ENCODE assay signal across 8 mouse cellular contexts in genomic region chr11:26592395-26593053, GRCm38 (mm10). TPM values are rescaled to one million over a fixed set of nuclear protein-coding genes. Genes with fewer than 3 reads are reported as not detected.
DNase-seq lines count a peak whose midpoint lies in the region; ATAC-seq and TF ChIP-seq lines count a peak whose summit lies in the region.

No protein-coding gene starts in this region.

- 18% methylated on average over 6 of the region's 6 CpGs for WGBS in heart, embryonic 11.5 days (ENCODE audit: insufficient replicate concordance)
- 23% methylated on average over 6 of the region's 6 CpGs for WGBS in forebrain, embryonic 13.5 days
- 25% methylated on average over 6 of the region's 6 CpGs for WGBS in liver, adult 2 months
- 17% methylated on average over 6 of the region's 6 CpGs for WGBS in small intestine, adult 2 months

- TF ChIP-seq CTCF in ES-Bruce4 (IDR thresholded peaks at IDR 0.05; ENCODE audit: low read depth, low read length): no peak
- no peak for TF ChIP-seq CTCF in liver, adult 2 months (IDR thresholded peaks at IDR 0.05; ENCODE audit: low read depth, low read length)
- TF ChIP-seq CTCF in small intestine, adult 2 months (IDR thresholded peaks at IDR 0.05; ENCODE audit: extremely low read depth, insufficient read length, insufficient replicate concordance, low read depth, low read length): no peak

- no peaks in the 10 kb centered on the region for H3K27me3 ChIP-seq in heart, embryonic 11.5 days (ENCODE audit: control insufficient read depth, insufficient read depth, low read length)
- no peaks in the 10 kb centered on the region for H3K27me3 ChIP-seq in ES-Bruce4 (ENCODE audit: control insufficient read depth, insufficient read depth, low read length, poor library complexity, severe bottlenecking)
- H3K27me3 ChIP-seq in forebrain, embryonic 13.5 days: no peaks in the 10 kb centered on the region
- H3K27me3 ChIP-seq in liver, adult 2 months (ENCODE audit: control insufficient read depth, insufficient read depth, low read length): no peaks in the 10 kb centered on the region
- H3K27me3 ChIP-seq in small intestine, adult 2 months (ENCODE audit: control insufficient read depth, insufficient read depth, low read length): no peaks in the 10 kb centered on the region

- peak overlapping the region; percentile 84 for H3K4me3 ChIP-seq in heart, embryonic 11.5 days (ENCODE audit: low read depth, low read length)
- peak overlapping the region; percentile 92 for H3K4me3 ChIP-seq in ES-Bruce4 (ENCODE audit: low read depth, low read length)
- peak overlapping the region; percentile 67 for H3K4me3 ChIP-seq in forebrain, embryonic 13.5 days
- peak overlapping the region; percentile 61 for H3K4me3 ChIP-seq in liver, adult 2 months (ENCODE audit: insufficient read depth, low read depth, low read length)
- H3K4me3 ChIP-seq in small intestine, adult 2 months (ENCODE audit: low read depth, low read length): peak overlapping the region; percentile 95

- no peak for ATAC-seq in heart, embryonic 11.5 days (replicated peaks; ENCODE audit: insufficient number of reproducible peaks, low FRiP score, low TSS enrichment)
- no peak for ATAC-seq in forebrain, embryonic 13.5 days

- no peak for TF ChIP-seq POLR2A in ES-Bruce4 (IDR thresholded peaks at IDR 0.05; ENCODE audit: insufficient read depth, low read length)
- no peak for TF ChIP-seq POLR2A in liver, adult 2 months (IDR thresholded peaks at IDR 0.05; ENCODE audit: extremely low read depth, insufficient read depth, low read length)
- TF ChIP-seq POLR2A in small intestine, adult 2 months (IDR thresholded peaks at IDR 0.05; ENCODE audit: low read depth, low read length): no peak

- peak overlapping the region; percentile 74 for H3K4me2 ChIP-seq in heart, embryonic 11.5 days
- peak overlapping the region; percentile 83 for H3K4me2 ChIP-seq in forebrain, embryonic 13.5 days

- TF ChIP-seq EP300 in ES-Bruce4 (IDR thresholded peaks at IDR 0.05; ENCODE audit: insufficient read depth, low read depth, low read length): no peak

- H3K36me3 ChIP-seq in heart, embryonic 11.5 days (ENCODE audit: control insufficient read depth, insufficient read depth, low read length): no peaks in the 10 kb centered on the region
- no peaks in the 10 kb centered on the region for H3K36me3 ChIP-seq in ES-Bruce4 (ENCODE audit: control insufficient read depth, insufficient read depth, low read length, poor library complexity, severe bottlenecking)
- H3K36me3 ChIP-seq in forebrain, embryonic 13.5 days (ENCODE audit: poor library complexity, severe bottlenecking): no peaks in the 10 kb centered on the region
- H3K36me3 ChIP-seq in liver, adult 2 months (ENCODE audit: control insufficient read depth, insufficient read depth, low read length): peaks cover 2% of the 10 kb centered on the region; the same call in 1 of the 2 replicates
- H3K36me3 ChIP-seq in small intestine, adult 2 months (ENCODE audit: control insufficient read depth, insufficient read depth, low read length): 0 out of 2 replicates have a peak, but pooled peaks cover 2% of the 10 kb centered on the region

- no peaks in the 10 kb centered on the region for H3K9me3 ChIP-seq in heart, embryonic 11.5 days (replicated peaks; ENCODE audit: control insufficient read depth, low read length)
- H3K9me3 ChIP-seq in ES-Bruce4 (replicated peaks; ENCODE audit: control insufficient read depth, insufficient read depth, low read length, poor library complexity, severe bottlenecking): no peaks in the 10 kb centered on the region
- H3K9me3 ChIP-seq in forebrain, embryonic 13.5 days (replicated peaks): no peaks in the 10 kb centered on the region

- H3K9ac ChIP-seq in heart, embryonic 11.5 days (ENCODE audit: low read depth, low read length): peak overlapping the region; percentile 92
- H3K9ac ChIP-seq in ES-Bruce4 (ENCODE audit: low read depth, poor library complexity, severe bottlenecking): peak overlapping the region; percentile 87
- peak overlapping the region; percentile 81 for H3K9ac ChIP-seq in forebrain, embryonic 13.5 days
- H3K9ac ChIP-seq in liver, adult 2 months (ENCODE audit: low read depth, low read length): peak overlapping the region; percentile 81

- peak overlapping the region; percentile 62; the same call in 1 of the 2 replicates for H3K27ac ChIP-seq in heart, embryonic 11.5 days (ENCODE audit: low read depth, low read length)
- H3K27ac ChIP-seq in ES-Bruce4 (ENCODE audit: insufficient read depth, low read length): no peak overlapping the region
- H3K27ac ChIP-seq in forebrain, embryonic 13.5 days: no peak overlapping the region
- H3K27ac ChIP-seq in liver, adult 2 months (replicated peaks; ENCODE audit: insufficient read depth, low read depth, low read length): peak overlapping the region; percentile 41
- peak overlapping the region; percentile 54 for H3K27ac ChIP-seq in small intestine, adult 2 months (ENCODE audit: insufficient read depth, low read depth, low read length)

- no peak for DNase-seq in heart, adult 18-20 months
- DNase-seq in liver, adult 2 months (ENCODE audit: extremely low read depth, low read depth, low spot score): peak; percentile 42
- no peak for DNase-seq in T-cell, adult 2 months (ENCODE audit: low spot score)
- no peak for DNase-seq in ovary, adult 18-20 months (ENCODE audit: low spot score)

- no peaks in the 10 kb centered on the region for H3K79me2 ChIP-seq in liver, adult 2 months (ENCODE audit: control insufficient read depth, insufficient read depth, low read length)

- peaks cover 3% of the 10 kb centered on the region; the same call in 1 of the 2 replicates for H3K4me1 ChIP-seq in heart, embryonic 11.5 days (ENCODE audit: control insufficient read depth, insufficient read depth, low read length)
- H3K4me1 ChIP-seq in ES-Bruce4 (ENCODE audit: control insufficient read depth, insufficient read depth, low read length): no peaks in the 10 kb centered on the region
- H3K4me1 ChIP-seq in forebrain, embryonic 13.5 days: peaks cover 16% of the 10 kb centered on the region
- H3K4me1 ChIP-seq in liver, adult 2 months (ENCODE audit: control insufficient read depth, insufficient read depth, low read length): 0 out of 2 replicates have a peak, but pooled peaks cover 3% of the 10 kb centered on the region
- H3K4me1 ChIP-seq in small intestine, adult 2 months (ENCODE audit: control insufficient read depth, insufficient read depth, insufficient read length, low read length): peaks cover 2% of the 10 kb centered on the region; the same call in 1 of the 2 replicates

RNA-seq across cellular contexts. Expression of gene Gm6899, which starts 0.5 kb away (rescaled TPM):
- 0.39 TPM in 1 of 2 replicates, not detected in the other for polyA plus RNA-seq in heart, embryonic 11.5 days (2014; fragmentation: Nextera tagmentation; extraction: Ambion mirVana)
- not detected for total RNA-seq in heart, adult 18-20 months (2021)
- polyA plus RNA-seq in ES-Bruce4 (2011; ENCODE audit: insufficient read depth, insufficient read length, low read depth, missing spikeins): not detected in 2 replicates
- polyA plus RNA-seq in forebrain, embryonic 13.5 days (2015; fragmentation: Nextera tagmentation; extraction: Ambion mirVana): not detected in 2 replicates
- total RNA-seq in liver, adult 2 months (2014; rRNA removed): not detected in 2 replicates
- not detected in 2 replicates for polyA plus RNA-seq in liver, adult 2 months (2012; rRNA removed)
- not detected in 2 replicates for polyA plus RNA-seq in small intestine, adult 2 months (2012; rRNA removed)

RNA-seq across cellular contexts. Expression of gene Vrk2, which starts 1.3 kb away (rescaled TPM):
- polyA plus RNA-seq in heart, embryonic 11.5 days (2014; fragmentation: Nextera tagmentation; extraction: Ambion mirVana): 19.2 and 20.5 TPM in 2 replicates
- total RNA-seq in heart, adult 18-20 months (2021): 1 to 10 TPM; 6.0 to 6.1 TPM
- 34.4 and 36.1 TPM in 2 replicates for polyA plus RNA-seq in ES-Bruce4 (2011; ENCODE audit: insufficient read depth, insufficient read length, low read depth, missing spikeins)
- 11.7 and 12.0 TPM in 2 replicates for polyA plus RNA-seq in forebrain, embryonic 13.5 days (2015; fragmentation: Nextera tagmentation; extraction: Ambion mirVana)
- total RNA-seq in liver, adult 2 months (2014; rRNA removed): 5.3 and 6.3 TPM in 2 replicates
- polyA plus RNA-seq in liver, adult 2 months (2012; rRNA removed): 1.2 and 1.3 TPM in 2 replicates
- 0.33 and 1.0 TPM in 2 replicates for polyA plus RNA-seq in small intestine, adult 2 months (2012; rRNA removed)

Comparison
In these comparisons a context has a peak if more than half of its experiments do, and no peak if none do; other contexts are left out.
1. H3K27ac ChIP-seq: peak in heart, embryonic 11.5 days (single experiment), liver, adult 2 months (single experiment) and small intestine, adult 2 months (single experiment); none in ES-Bruce4 (single experiment) and forebrain, embryonic 13.5 days (single experiment).
2. Peak in every context shown above with its lines, with median percentiles within 50 percentile points of each other: H3K4me3 ChIP-seq and H3K9ac ChIP-seq.